Mouse (Mus musculus): ENCODE data around the gene Lrrc27.

- TF ChIP-seq POLR2A (IDR thresholded peaks at IDR 0.05; ENCODE audit: borderline replicate concordance, extremely low read depth, insufficient read depth, insufficient read length, poor library complexity, severe bottlenecking) (no peak), CTCF (IDR thresholded peaks at IDR 0.05; ENCODE audit: borderline replicate concordance, extremely low read depth, insufficient read depth, insufficient read length) (no peak)
These were observed 11.3 kb downstream of the Lrrc27 start for GRCm38 (mm10) chr7:139224070-139224469.
